ENCODE assay signal across 27 mouse cellular contexts in genomic region chr1:167426681-167427080, GRCm38 (mm10). TPM values are rescaled to one million over a fixed set of nuclear protein-coding genes. Genes with fewer than 3 reads are reported as not detected.
DNase-seq lines count a peak whose midpoint lies in the region; ATAC-seq lines count a peak whose summit lies in the region.
"Had no signal": no experiment of that assay in that cellular context is flagged by ENCODE, and none has a peak within 500 bp of the region (broad histone marks: within the 10 kb centered on the region; RNA-seq: fewer than 3 reads in every experiment).

No protein-coding gene starts in this region.

- H3K4me3 ChIP-seq in embryonic facial prominence, embryonic 11.5 days (ENCODE audit: low read depth, low read length), result no peak overlapping the region
- H3K4me3 ChIP-seq in embryonic facial prominence, embryonic 10.5 days, result no peak overlapping the region
- H3K4me3 ChIP-seq in midbrain, embryonic 11.5 days (ENCODE audit: low read depth, low read length), result no peak overlapping the region
- H3K4me3 ChIP-seq in midbrain, embryonic 10.5 days, result no peak overlapping the region
- no peak overlapping the region for H3K4me3 ChIP-seq in embryonic facial prominence, embryonic 14.5 days (ENCODE audit: low read depth, low read length)
- H3K4me3 ChIP-seq: embryonic facial prominence, embryonic 12.5 days; embryonic facial prominence, embryonic 15.5 days; erythroblast, embryonic 14.5 days; forebrain, embryonic 13.5 days; forebrain, embryonic 15.5 days had no signal

- peak; percentile 51 for DNase-seq in embryonic facial prominence, embryonic 11.5 days (ENCODE audit: low spot score)
- no peak for DNase-seq in embryonic facial prominence, embryonic 10.5 days (ENCODE audit: low spot score)
- DNase-seq in midbrain, embryonic 11.5 days (ENCODE audit: low spot score, missing footprints), result peak; percentile 2
- no peak for DNase-seq in midbrain, embryonic 10.5 days (ENCODE audit: low spot score)
- peak; percentile 11 for DNase-seq in embryonic facial prominence, embryonic 14.5 days (ENCODE audit: low spot score)
- DNase-seq: adrenal gland, adult 8-10 months; adrenal gland, postnatal 14 days; adrenal gland, postnatal 36 days; cerebellum, adult 11-12 months; cerebellum, adult 2 months; cerebellum, adult 9-10 months; cerebellum, postnatal 10 days; cerebellum, postnatal 25 days; forebrain, postnatal 0 days had no signal

- H3K27me3 ChIP-seq in embryonic facial prominence, embryonic 11.5 days (ENCODE audit: control insufficient read depth, insufficient read depth, low read length), result no peaks in the 10 kb centered on the region
- H3K27me3 ChIP-seq in embryonic facial prominence, embryonic 10.5 days (replicated peaks; ENCODE audit: low read depth, poor library complexity, severe bottlenecking), result no peaks in the 10 kb centered on the region
- H3K27me3 ChIP-seq in midbrain, embryonic 11.5 days (ENCODE audit: control insufficient read depth, insufficient read depth, low read length), result no peaks in the 10 kb centered on the region
- no peaks in the 10 kb centered on the region for H3K27me3 ChIP-seq in midbrain, embryonic 10.5 days (ENCODE audit: low read depth, poor library complexity, severe bottlenecking)
- H3K27me3 ChIP-seq in embryonic facial prominence, embryonic 14.5 days (replicated peaks; ENCODE audit: control insufficient read depth, insufficient read depth, low read length), result no peaks in the 10 kb centered on the region
- H3K27me3 ChIP-seq: embryonic facial prominence, embryonic 12.5 days; forebrain, embryonic 13.5 days; forebrain, embryonic 15.5 days had no signal

- H3K9ac ChIP-seq in embryonic facial prominence, embryonic 11.5 days (replicated peaks; ENCODE audit: low read length), result no peak overlapping the region
- H3K9ac ChIP-seq in midbrain, embryonic 11.5 days (ENCODE audit: low read length), result no peak overlapping the region
- no peak overlapping the region for H3K9ac ChIP-seq in embryonic facial prominence, embryonic 14.5 days (ENCODE audit: low read depth, low read length)
- H3K9ac ChIP-seq: embryonic facial prominence, embryonic 12.5 days; embryonic facial prominence, embryonic 15.5 days; forebrain, embryonic 13.5 days; forebrain, embryonic 15.5 days; forebrain, postnatal 0 days had no signal

- WGBS in embryonic facial prominence, embryonic 11.5 days, result 65% methylated on average over 7 of the region's 7 CpGs
- WGBS in embryonic facial prominence, embryonic 10.5 days, result 73% methylated on average over 7 of the region's 7 CpGs
- WGBS in midbrain, embryonic 11.5 days, result 79% methylated on average over 7 of the region's 7 CpGs
- WGBS in midbrain, embryonic 10.5 days, result 91% methylated on average over 7 of the region's 7 CpGs
- 45% methylated on average over 7 of the region's 7 CpGs for WGBS in embryonic facial prominence, embryonic 14.5 days

- no peak overlapping the region for H3K27ac ChIP-seq in embryonic facial prominence, embryonic 11.5 days (replicated peaks; ENCODE audit: low read depth, low read length)
- H3K27ac ChIP-seq in embryonic facial prominence, embryonic 10.5 days (replicated peaks), result no peak overlapping the region
- H3K27ac ChIP-seq in midbrain, embryonic 11.5 days (ENCODE audit: low read depth, low read length), result no peak overlapping the region
- H3K27ac ChIP-seq in midbrain, embryonic 10.5 days (replicated peaks), result no peak overlapping the region
- H3K27ac ChIP-seq in embryonic facial prominence, embryonic 14.5 days (replicated peaks; ENCODE audit: low read depth, low read length), result no peak overlapping the region
- H3K27ac ChIP-seq: embryonic facial prominence, embryonic 12.5 days; embryonic facial prominence, embryonic 15.5 days; forebrain, embryonic 13.5 days; forebrain, embryonic 15.5 days had no signal

- no peaks in the 10 kb centered on the region for H3K36me3 ChIP-seq in embryonic facial prominence, embryonic 11.5 days (replicated peaks; ENCODE audit: control insufficient read depth, insufficient read depth, low read depth, low read length)
- no peaks in the 10 kb centered on the region for H3K36me3 ChIP-seq in embryonic facial prominence, embryonic 10.5 days (replicated peaks)
- H3K36me3 ChIP-seq in midbrain, embryonic 11.5 days (ENCODE audit: control insufficient read depth, insufficient read depth, low read length), result no peaks in the 10 kb centered on the region
- H3K36me3 ChIP-seq in midbrain, embryonic 10.5 days, result no peaks in the 10 kb centered on the region
- no peaks in the 10 kb centered on the region for H3K36me3 ChIP-seq in embryonic facial prominence, embryonic 14.5 days (ENCODE audit: control insufficient read depth, insufficient read depth, low read length)
- H3K36me3 ChIP-seq: embryonic facial prominence, embryonic 12.5 days; embryonic facial prominence, embryonic 15.5 days; forebrain, embryonic 15.5 days had no signal

- H3K9me3 ChIP-seq in embryonic facial prominence, embryonic 11.5 days (replicated peaks; ENCODE audit: control insufficient read depth, low read length), result no peaks in the 10 kb centered on the region
- no peaks in the 10 kb centered on the region for H3K9me3 ChIP-seq in embryonic facial prominence, embryonic 10.5 days
- no peaks in the 10 kb centered on the region for H3K9me3 ChIP-seq in midbrain, embryonic 11.5 days (ENCODE audit: control insufficient read depth, low read length)
- no peaks in the 10 kb centered on the region for H3K9me3 ChIP-seq in midbrain, embryonic 10.5 days (replicated peaks)
- H3K9me3 ChIP-seq in embryonic facial prominence, embryonic 14.5 days (ENCODE audit: control insufficient read depth, low read length), result no peaks in the 10 kb centered on the region
- H3K9me3 ChIP-seq: embryonic facial prominence, embryonic 12.5 days; embryonic facial prominence, embryonic 15.5 days; forebrain, embryonic 13.5 days; forebrain, embryonic 15.5 days had no signal

- H3K4me1 ChIP-seq in embryonic facial prominence, embryonic 11.5 days (ENCODE audit: control insufficient read depth, insufficient read depth, low read length), result no peaks in the 10 kb centered on the region
- H3K4me1 ChIP-seq in embryonic facial prominence, embryonic 10.5 days, result peaks cover 17% of the 10 kb centered on the region; the same call in 1 of the 2 replicates
- no peaks in the 10 kb centered on the region for H3K4me1 ChIP-seq in midbrain, embryonic 11.5 days (ENCODE audit: control insufficient read depth, insufficient read depth, low read length)
- H3K4me1 ChIP-seq in midbrain, embryonic 10.5 days, result no peaks in the 10 kb centered on the region
- no peaks in the 10 kb centered on the region for H3K4me1 ChIP-seq in embryonic facial prominence, embryonic 14.5 days (ENCODE audit: control insufficient read depth, insufficient read depth, low read length)
- H3K4me1 ChIP-seq: forebrain, embryonic 13.5 days; forebrain, embryonic 15.5 days had no signal

- no peak overlapping the region for H3K4me2 ChIP-seq in embryonic facial prominence, embryonic 11.5 days (ENCODE audit: low read depth, low read length)
- no peak overlapping the region for H3K4me2 ChIP-seq in midbrain, embryonic 11.5 days
- H3K4me2 ChIP-seq in embryonic facial prominence, embryonic 14.5 days (ENCODE audit: low read depth, low read length), result no peak overlapping the region
- H3K4me2 ChIP-seq: embryonic facial prominence, embryonic 12.5 days; embryonic facial prominence, embryonic 15.5 days; forebrain, embryonic 13.5 days; forebrain, embryonic 15.5 days had no signal

- ATAC-seq in embryonic facial prominence, embryonic 11.5 days (replicated peaks; ENCODE audit: insufficient number of reproducible peaks, low FRiP score, low TSS enrichment, low read depth), result no peak
- ATAC-seq in midbrain, embryonic 11.5 days (ENCODE audit: low FRiP score), result no peak
- ATAC-seq in embryonic facial prominence, embryonic 14.5 days (ENCODE audit: low read depth), result no peak
- ATAC-seq in erythroid progenitor cell, adult 5-6 weeks (replicated peaks; ENCODE audit: low FRiP score, poor library complexity, severe bottlenecking), result no peak
- ATAC-seq: activated CD4-positive, CD25-positive, alpha-beta regulatory T cell, adult 4 months; forebrain, embryonic 13.5 days; forebrain, embryonic 15.5 days; forebrain, postnatal 0 days; Patski had no signal

RNA-seq across cellular contexts. Expression of gene Mgst3, which starts 33.0 kb away (rescaled TPM):
- polyA plus RNA-seq in embryonic facial prominence, embryonic 11.5 days (2014; fragmentation: Nextera tagmentation; extraction: Ambion mirVana), result 49.5 and 61.3 TPM in 2 replicates
- polyA plus RNA-seq in embryonic facial prominence, embryonic 10.5 days (2016; fragmentation: Nextera tagmentation; extraction: Ambion mirVana), result 52.1 and 53.1 TPM in 2 replicates
- polyA plus RNA-seq in midbrain, embryonic 11.5 days (2014; fragmentation: Nextera tagmentation; extraction: Ambion mirVana), result 58.9 and 60.8 TPM in 2 replicates
- 63.5 and 66.2 TPM in 2 replicates for polyA plus RNA-seq in midbrain, embryonic 10.5 days (2016; fragmentation: Nextera tagmentation; extraction: Ambion mirVana)
- 74.7 and 86.9 TPM in 2 replicates for polyA plus RNA-seq in embryonic facial prominence, embryonic 14.5 days (2014; fragmentation: Nextera tagmentation; extraction: Ambion mirVana)
- 406 and 410 TPM in 2 replicates for total RNA-seq in erythroid progenitor cell, adult 5-6 weeks (2015; ENCODE audit: low replicate concordance)
- 298 and 328 TPM in 2 replicates for total RNA-seq in erythroid progenitor cell, adult 5-6 weeks (2017; ENCODE audit: low replicate concordance)

RNA-seq across cellular contexts. Expression of gene Lrrc52, which starts 39.9 kb away (rescaled TPM):
- 0.25 TPM in 1 of 2 replicates, not detected in the other for polyA plus RNA-seq in embryonic facial prominence, embryonic 11.5 days (2014; fragmentation: Nextera tagmentation; extraction: Ambion mirVana)
- polyA plus RNA-seq in embryonic facial prominence, embryonic 10.5 days (2016; fragmentation: Nextera tagmentation; extraction: Ambion mirVana), result not detected in 2 replicates
- polyA plus RNA-seq in midbrain, embryonic 11.5 days (2014; fragmentation: Nextera tagmentation; extraction: Ambion mirVana), result not detected in 2 replicates
- polyA plus RNA-seq in midbrain, embryonic 10.5 days (2016; fragmentation: Nextera tagmentation; extraction: Ambion mirVana), result not detected in 2 replicates
- not detected in 2 replicates for polyA plus RNA-seq in embryonic facial prominence, embryonic 14.5 days (2014; fragmentation: Nextera tagmentation; extraction: Ambion mirVana)
- total RNA-seq in erythroid progenitor cell, adult 5-6 weeks (2015; ENCODE audit: low replicate concordance), result not detected in 2 replicates
- not detected in 2 replicates for total RNA-seq in erythroid progenitor cell, adult 5-6 weeks (2017; ENCODE audit: low replicate concordance)
- total RNA-seq: ES-E14; forebrain, postnatal 0 days; MEL had no signal
- polyA plus RNA-seq: activated CD4-positive, CD25-positive, alpha-beta regulatory T cell, adult 4 months; C2C12; cortical plate, adult 2 months; embryonic facial prominence, embryonic 12.5 days; embryonic facial prominence, embryonic 15.5 days; erythroblast, embryonic 14.5 days; forebrain, embryonic 11.5 days; forebrain, embryonic 13.5 days; forebrain, embryonic 15.5 days; forebrain, postnatal 0 days; Patski had no signal

Comparison
In these comparisons a context has a peak if more than half of its experiments do, and no peak if none do; other contexts are left out.
1. DNase-seq: peak in embryonic facial prominence, embryonic 11.5 days (single experiment), midbrain, embryonic 11.5 days (single experiment) and embryonic facial prominence, embryonic 14.5 days (single experiment); none in embryonic facial prominence, embryonic 10.5 days (single experiment) and midbrain, embryonic 10.5 days (single experiment).